Mouse (Mus musculus) midbrain, embryonic 14.5 days (tissue): ENCODE data around the gene Ndufaf2. TPM values are rescaled to one million over a fixed set of nuclear protein-coding genes. Genes with fewer than 3 reads are reported as not detected.

ENCODE experiments used
- ATAC-seq: fragments of 200-750 bp; cut with Nextera tagmentation; 2 replicates; pipeline ENCODE4 v1.8.0; 2017; ENCODE audit warnings: moderate number of reproducible peaks, moderate library complexity; ENCODE audit not compliant: low FRiP score, low TSS enrichment
- DNase-seq: peaks from one replicate; pipeline ENCODE4 v3.0.0-alpha.2; 2015
- H3K27ac ChIP-seq: fragments of 300-500 bp; sonication (generic); replicated peaks from 2 replicates; pipeline ENCODE4 v1.5.1; 2014; ENCODE audit warnings: mild to moderate bottlenecking, low read depth, low read length, moderate library complexity
- H3K27me3 ChIP-seq: fragments of 300-500 bp; sonication (generic); 2 replicates; pipeline ENCODE4 v1.6.1; 2014; ENCODE audit warnings: low read length, control low read depth, mixed read lengths; ENCODE audit not compliant: control insufficient read depth, insufficient read depth
- H3K36me3 ChIP-seq: fragments of 300-500 bp; sonication (generic); 2 replicates; pipeline ENCODE4 v1.6.1; 2014; ENCODE audit warnings: low read length, control low read depth; ENCODE audit not compliant: control insufficient read depth, insufficient read depth
- H3K4me1 ChIP-seq: fragments of 300-500 bp; sonication (generic); 2 replicates; pipeline ENCODE4 v1.6.1; 2014; ENCODE audit warnings: mild to moderate bottlenecking, antibody characterized with exemption, low read length, control low read depth; ENCODE audit not compliant: control insufficient read depth, insufficient read depth
- H3K4me2 ChIP-seq: fragments of 300-500 bp; sonication (generic); 2 replicates; pipeline ENCODE4 v1.6.1; 2014; ENCODE audit warnings: mild to moderate bottlenecking, low read length, moderate library complexity
- H3K4me3 ChIP-seq: fragments of 300-500 bp; sonication (generic); replicated peaks from 2 replicates; pipeline ENCODE4 v1.5.1; 2014; ENCODE audit warnings: low read depth, low read length
- H3K9ac ChIP-seq: fragments of 300-500 bp; sonication (generic); replicated peaks from 2 replicates; pipeline ENCODE4 v1.6.1; 2014; ENCODE audit warnings: mild to moderate bottlenecking, low read length, moderate library complexity
- H3K9me3 ChIP-seq: fragments of 300-500 bp; sonication (generic); 2 replicates; pipeline ENCODE4 v1.6.1; 2016; ENCODE audit warnings: low read length, control low read depth, mixed read lengths; ENCODE audit not compliant: control insufficient read depth
- WGBS: fragments of 180-500 bp; shearing (Covaris S2); extraction: QIAGEN DNeasy Blood & Tissue Kit; methylation state at CpG from one replicate; pipeline ENCODE4 v1.1.7; 2014; 5-methylcytosine and 5-hydroxymethylcytosine counted together
- polyA plus RNA-seq: library from polyadenylated mRNA; unstranded; fragments of >200 nt; fragmentation: Nextera tagmentation; extraction: Ambion mirVana; gene quantifications from 2 replicates; pipeline ENCODE4 v1.2.1, GENCODE M21; 2014

Gene Ndufaf2
- polyA plus RNA-seq, 1 experiment from 2014 or later, result 64.3 TPM

DNA sequence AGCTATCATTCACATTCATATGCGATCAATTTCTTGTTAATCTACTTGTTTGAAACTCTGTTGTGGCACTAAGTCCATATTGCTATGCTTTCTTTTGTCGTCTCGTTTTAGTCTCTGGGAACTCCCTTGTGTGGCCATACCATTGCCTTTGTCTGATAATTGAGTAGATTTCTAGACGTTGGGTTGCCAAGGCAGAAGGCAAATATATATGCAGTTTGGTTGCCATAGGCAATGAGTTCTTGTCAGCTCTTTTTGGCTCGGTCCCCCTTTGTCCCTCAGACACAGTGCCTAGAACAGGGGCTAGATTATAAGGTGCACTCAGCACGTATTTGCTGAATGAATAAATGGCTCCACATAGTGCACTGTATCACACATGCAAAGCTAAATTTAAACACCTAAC lies 94.1 kb downstream of the Ndufaf2 start:
- WGBS, result 11% methylated on average over 6 of the region's 6 CpGs

DNA sequence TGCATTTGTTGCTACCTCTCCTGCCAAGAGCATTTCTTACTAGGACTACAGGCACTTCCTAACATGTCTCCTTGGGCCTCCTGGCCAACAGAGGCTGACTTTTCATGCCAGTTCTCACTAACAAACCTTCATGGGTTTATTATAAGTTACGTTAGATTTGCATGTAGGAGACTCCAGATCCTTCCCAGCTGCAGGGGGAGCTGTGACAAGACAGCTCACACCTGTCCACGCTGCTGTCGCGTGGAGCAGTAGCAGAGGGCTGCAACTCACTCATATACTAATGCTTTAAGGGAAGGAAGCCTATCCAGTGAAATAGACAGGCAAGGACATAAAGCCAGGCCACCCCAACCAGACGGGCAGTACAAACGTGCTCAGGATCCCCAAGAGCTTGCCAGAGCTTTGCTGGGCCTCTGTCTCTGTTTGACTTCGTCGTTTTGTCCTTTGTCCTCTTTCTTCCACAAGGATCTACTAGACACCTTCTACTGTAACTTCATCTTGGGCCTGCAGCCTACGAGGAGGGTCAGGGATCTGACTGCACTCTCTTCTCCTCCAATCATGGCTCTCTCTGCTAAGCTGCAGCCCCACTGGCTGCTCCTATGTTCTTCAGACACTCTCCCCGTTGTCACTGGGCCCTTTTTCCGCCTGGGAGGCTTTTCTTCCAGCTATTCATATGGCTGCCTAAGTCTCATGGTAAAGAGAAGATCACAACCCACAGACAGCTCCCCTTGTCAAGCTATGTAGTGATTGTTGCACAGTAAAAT lies 94.9 kb downstream of the Ndufaf2 start:
- 48% methylated on average over 11 of the region's 11 CpGs for WGBS
- Histone ChIP-seq H3K4me3 (no peak overlapping the region), H3K27me3 (no peaks in the 10 kb centered on the region), H3K9ac (no peak overlapping the region), H3K36me3 (no peaks in the 10 kb centered on the region), H3K9me3 (no peaks in the 10 kb centered on the region), H3K4me2 (no peak overlapping the region), H3K4me1 (peaks cover 22% of the 10 kb centered on the region), H3K27ac (no peak overlapping the region)
- ATAC-seq (no peak), DNase-seq (no peak)

More for the DNA sequence above, 94.1 kb downstream of the Ndufaf2 start:
- Histone ChIP-seq H3K27me3 (no peaks in the 10 kb centered on the region), H3K36me3 (no peaks in the 10 kb centered on the region), H3K9me3 (no peaks in the 10 kb centered on the region), H3K9ac (no peak overlapping the region), H3K27ac (no peak overlapping the region), H3K4me3 (no peak overlapping the region), H3K4me2 (no peak overlapping the region), H3K4me1 (peaks cover 22% of the 10 kb centered on the region)
- ATAC-seq, result no peak
- peak; percentile 44 for DNase-seq

- no peak for DNase-seq
- Histone ChIP-seq H3K4me1 (peaks cover 22% of the 10 kb centered on the region), H3K4me3 (no peak overlapping the region), H3K36me3 (no peaks in the 10 kb centered on the region), H3K27me3 (no peaks in the 10 kb centered on the region), H3K27ac (no peak overlapping the region), H3K9ac (no peak overlapping the region), H3K4me2 (no peak overlapping the region), H3K9me3 (no peaks in the 10 kb centered on the region)
- WGBS, result 40% methylated on average over 5 of the region's 5 CpGs
- no peak for ATAC-seq
Observed at GRCm38 (mm10) chr13:108062900-108063299, 95.5 kb downstream of the Ndufaf2 start.

- Histone ChIP-seq H3K4me1 (peaks cover 22% of the 10 kb centered on the region), H3K4me3 (no peak overlapping the region), H3K27ac (0 out of 2 replicates have a peak overlapping the region, but pooled peaks have one; percentile 13), H3K36me3 (no peaks in the 10 kb centered on the region), H3K4me2 (no peak overlapping the region), H3K9me3 (no peaks in the 10 kb centered on the region), H3K27me3 (no peaks in the 10 kb centered on the region), H3K9ac (no peak overlapping the region)
- DNase-seq (peak; percentile 44), ATAC-seq (no peak)
- 12% methylated on average over 8 of the region's 8 CpGs for WGBS
Observed at GRCm38 (mm10) chr13:108060936-108061578, 97.4 kb downstream of the Ndufaf2 start.

- H3K4me1 ChIP-seq, result peaks cover 22% of the 10 kb centered on the region
- no peaks in the 10 kb centered on the region for H3K36me3 ChIP-seq
- DNase-seq, result peak; percentile 69
- no peak overlapping the region for H3K4me2 ChIP-seq
- peak; percentile 76 for ATAC-seq
- no peaks in the 10 kb centered on the region for H3K27me3 ChIP-seq
- no peaks in the 10 kb centered on the region for H3K9me3 ChIP-seq
- no peak overlapping the region for H3K4me3 ChIP-seq
- H3K27ac ChIP-seq, result no peak overlapping the region
- no peak overlapping the region for H3K9ac ChIP-seq
- WGBS, result 5% methylated on average over 7 of the region's 7 CpGs
Observed at GRCm38 (mm10) chr13:108060286-108060885, 98.0 kb downstream of the Ndufaf2 start.

DNA sequence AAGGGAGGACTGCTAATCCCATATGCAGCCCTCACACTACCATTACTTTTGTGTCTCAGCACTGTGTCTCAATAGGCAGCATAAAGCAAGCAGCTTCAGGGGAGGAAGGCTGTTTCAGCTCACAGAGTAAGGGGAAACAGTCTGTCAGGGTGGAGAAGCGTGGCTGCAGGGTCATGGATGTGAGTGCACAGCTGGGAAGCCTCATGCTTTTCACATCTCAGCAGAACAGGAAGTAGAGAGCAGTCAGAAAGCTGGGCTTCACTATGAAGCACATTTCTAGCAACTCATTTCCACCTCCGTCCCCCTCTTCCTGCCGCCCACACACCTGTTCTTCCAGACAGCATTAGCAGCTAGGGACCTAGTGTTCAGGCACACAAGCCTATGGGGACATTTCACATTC lies 101.5 kb downstream of the Ndufaf2 start:
- Histone ChIP-seq H3K9me3 (no peaks in the 10 kb centered on the region), H3K27me3 (no peaks in the 10 kb centered on the region), H3K27ac (no peak overlapping the region), H3K4me1 (peaks cover 17% of the 10 kb centered on the region), H3K36me3 (no peaks in the 10 kb centered on the region), H3K4me3 (no peak overlapping the region), H3K4me2 (no peak overlapping the region), H3K9ac (no peak overlapping the region)
- WGBS, result 85% methylated on average over 3 of the region's 3 CpGs
- no peak for DNase-seq
- ATAC-seq, result no peak

GRCm38 (mm10) chr13:108047364-108047763 lies 111.1 kb downstream of the Ndufaf2 start:
- no peaks in the 10 kb centered on the region for H3K27me3 ChIP-seq
- peaks cover 7% of the 10 kb centered on the region; the same call in 1 of the 2 replicates for H3K36me3 ChIP-seq
- H3K4me2 ChIP-seq, result no peak overlapping the region
- H3K4me3 ChIP-seq, result no peak overlapping the region
- H3K4me1 ChIP-seq, result peaks cover 17% of the 10 kb centered on the region
- no peak for DNase-seq
- H3K9ac ChIP-seq, result no peak overlapping the region
- ATAC-seq, result no peak
- no peak overlapping the region for H3K27ac ChIP-seq
- 92% methylated on average over 6 of the region's 6 CpGs for WGBS
- no peaks in the 10 kb centered on the region for H3K9me3 ChIP-seq

DNA sequence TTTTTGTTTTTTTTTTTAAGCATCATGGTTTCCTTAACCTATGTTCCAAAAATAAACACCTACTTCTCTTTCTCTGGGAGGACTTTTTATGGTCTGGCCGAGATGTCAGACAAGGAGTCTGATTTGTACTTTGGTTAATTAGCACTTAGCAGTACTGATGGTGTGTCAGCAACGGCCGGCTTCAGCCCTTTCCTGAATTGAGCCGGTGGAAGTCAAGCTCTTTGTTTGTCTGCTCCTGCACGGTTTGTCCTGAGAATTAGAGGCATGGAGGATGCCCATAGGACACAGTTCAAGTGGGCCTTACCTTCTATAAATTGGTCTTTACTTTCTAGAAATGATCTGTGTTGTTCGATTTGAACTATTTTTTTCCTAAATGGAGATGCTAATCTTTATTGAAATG lies 111.5 kb downstream of the Ndufaf2 start:
- Histone ChIP-seq H3K4me2 (no peak overlapping the region), H3K27ac (no peak overlapping the region), H3K27me3 (no peaks in the 10 kb centered on the region), H3K36me3 (peaks cover 7% of the 10 kb centered on the region; the same call in 1 of the 2 replicates), H3K9ac (no peak overlapping the region), H3K9me3 (no peaks in the 10 kb centered on the region), H3K4me1 (peaks cover 17% of the 10 kb centered on the region), H3K4me3 (no peak overlapping the region)
- DNase-seq, result no peak
- 76% methylated on average over 6 of the region's 6 CpGs for WGBS
- ATAC-seq, result no peak
